Mouse (Mus musculus): ENCODE results near the gene Ccdc50. TPM values are rescaled to one million over a fixed set of nuclear protein-coding genes. Genes with fewer than 3 reads are reported as not detected.

The Ccdc50 gene
- total RNA-seq, 2 experiments from 2014 or later, result 40.5 to 42.3 TPM

DNA sequence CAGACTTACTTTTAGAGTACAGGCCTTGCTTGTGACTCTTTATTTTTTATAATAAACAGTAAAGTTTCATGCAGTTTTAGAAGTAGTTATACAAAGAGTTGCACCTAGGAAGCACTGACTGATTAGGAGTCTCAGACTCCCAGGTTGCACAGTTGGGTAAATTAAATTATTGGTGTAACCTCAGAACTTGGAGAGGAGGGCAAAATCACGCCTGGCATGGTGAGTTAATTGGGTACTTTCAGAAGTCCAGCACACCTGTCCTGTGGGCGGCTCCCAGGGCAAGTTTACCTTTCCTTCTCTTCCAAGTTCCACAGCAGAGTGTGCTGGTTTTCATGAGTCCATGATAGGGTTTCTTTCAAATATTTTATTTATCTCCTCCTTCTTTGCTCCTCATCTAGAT is 3.2 kb downstream of the Ccdc50 start:
- intact Hi-C loops (cut with DNase I), result no loop called here
- DNase-seq (ENCODE audit: low spot score), result no peak

GRCm38 (mm10) chr16:27395251-27396037 is 6.8 kb downstream of the Ccdc50 start:
- DNase-seq (ENCODE audit: low spot score), result no peak
- intact Hi-C loops (cut with DNase I), result no loop called here

GRCm38 (mm10) chr16:27396951-27397350 is 8.3 kb downstream of the Ccdc50 start:
- intact Hi-C loops (cut with DNase I), result no loop called here
- DNase-seq (ENCODE audit: low spot score), result no peak

DNA sequence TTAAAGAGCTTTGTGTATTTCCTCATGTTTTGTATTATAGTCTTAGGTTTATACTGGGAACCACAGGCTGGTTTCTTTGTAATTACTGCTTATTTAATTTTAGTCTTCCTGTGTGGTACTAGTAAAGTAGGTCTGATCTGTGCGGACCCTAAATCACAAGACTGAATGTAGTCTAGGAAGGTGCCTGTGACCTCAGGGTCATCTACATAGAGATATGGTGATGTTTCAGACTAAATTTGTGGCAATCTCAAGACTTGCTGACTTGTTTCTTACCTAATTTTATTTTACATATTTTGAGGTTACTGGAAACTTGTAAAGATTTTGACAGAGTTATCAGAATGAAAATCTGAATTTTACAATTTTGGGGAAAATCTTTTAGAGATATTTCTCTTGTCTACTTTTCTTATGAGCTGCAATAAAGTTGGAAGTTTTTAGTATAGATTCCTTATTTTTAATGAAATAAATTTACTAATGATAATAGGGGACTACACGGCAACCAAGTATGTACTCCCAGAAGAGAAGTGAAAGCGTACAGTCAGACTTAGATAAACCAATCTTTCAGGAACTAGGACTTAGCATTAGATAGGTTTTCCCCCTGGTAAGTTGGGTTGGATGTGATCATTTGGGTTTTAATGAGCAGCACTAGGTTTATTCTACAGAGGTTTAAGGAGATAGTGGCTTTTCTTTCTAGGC is 10.5 kb downstream of the Ccdc50 start:
- DNase-seq (ENCODE audit: low spot score), result no peak
- intact Hi-C loops (cut with DNase I), result no loop called here

GRCm38 (mm10) chr16:27399719-27400253 is 11.1 kb downstream of the Ccdc50 start:
- intact Hi-C loops (cut with DNase I), result no loop called here
- DNase-seq (ENCODE audit: low spot score), result no peak

- intact Hi-C loops (cut with DNase I), result no loop called here
- DNase-seq (ENCODE audit: low spot score), result no peak
Observed at GRCm38 (mm10) chr16:27401579-27401978, 12.9 kb downstream of the Ccdc50 start.

DNA sequence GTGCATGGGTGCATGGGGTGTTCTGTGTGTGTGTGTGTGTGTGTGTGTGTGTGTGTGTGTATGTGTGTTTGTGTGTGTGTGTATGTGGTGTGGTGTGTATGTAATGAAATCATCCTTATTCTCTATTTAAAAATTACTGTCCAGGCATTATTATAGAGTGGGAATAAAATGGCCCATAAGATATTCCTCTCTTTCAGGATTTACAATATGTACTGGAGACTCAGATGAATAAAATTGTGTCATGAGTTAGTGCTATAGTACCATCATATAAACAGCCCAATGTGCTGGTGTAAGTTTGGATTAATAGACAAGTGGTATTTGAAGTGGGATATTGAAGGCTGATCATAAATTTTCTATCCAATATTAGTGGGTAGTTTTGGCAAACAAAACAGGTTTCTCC is 15.4 kb downstream of the Ccdc50 start:
- no peak for DNase-seq (ENCODE audit: low spot score)
- intact Hi-C loops (cut with DNase I), result no loop called here

- no peak for DNase-seq (ENCODE audit: low spot score)
Observed at GRCm38 (mm10) chr16:27416937-27417584, 28.4 kb downstream of the Ccdc50 start.

DNA sequence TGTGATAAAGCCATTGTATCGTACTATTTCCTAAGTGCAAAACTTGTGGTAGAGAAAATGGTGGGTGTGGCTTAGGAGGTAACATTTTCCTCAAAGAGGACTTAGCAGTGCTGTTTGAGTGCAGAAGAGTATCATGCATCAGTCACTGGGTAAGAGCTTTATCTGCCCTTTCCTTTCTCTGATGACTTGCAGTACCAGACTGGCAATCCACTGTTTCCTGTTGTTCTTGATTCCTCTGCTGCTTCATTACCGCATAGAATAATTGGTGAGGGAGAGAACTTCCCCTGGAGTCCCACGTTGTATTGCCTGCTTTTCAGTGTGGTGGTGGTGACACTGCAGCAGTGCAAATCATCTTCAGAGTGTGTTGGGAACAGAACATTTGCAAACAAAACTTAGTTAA is 29.0 kb downstream of the Ccdc50 start:
- DNase-seq (ENCODE audit: low spot score), result no peak
- intact Hi-C loops (cut with DNase I), result no loop called here

More at GRCm38 (mm10) chr16:27416937-27417584, 28.4 kb downstream of the Ccdc50 start:
- intact Hi-C loops (cut with DNase I), result no loop called here

DNA sequence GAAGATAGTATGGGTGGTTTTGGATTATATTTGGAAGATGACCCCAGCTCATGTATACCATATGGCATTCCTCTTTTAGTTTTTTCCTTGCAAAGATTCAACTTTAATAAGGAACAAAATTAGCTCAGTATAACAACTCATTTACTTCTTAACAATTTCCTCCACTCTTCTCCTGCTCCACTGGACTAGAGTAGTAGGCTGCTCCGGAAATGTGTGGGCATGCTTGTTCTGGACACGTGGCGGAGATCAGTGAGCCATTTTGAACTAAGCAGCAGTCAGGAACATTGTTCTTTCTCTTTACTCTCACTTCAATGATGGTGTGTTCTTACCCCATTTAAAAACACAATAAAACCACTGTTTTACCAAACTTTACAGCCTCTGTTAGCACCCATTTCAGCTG is 32.3 kb downstream of the Ccdc50 start:
- intact Hi-C loops (cut with DNase I), result no loop called here
- no peak for DNase-seq (ENCODE audit: low spot score)

DNA sequence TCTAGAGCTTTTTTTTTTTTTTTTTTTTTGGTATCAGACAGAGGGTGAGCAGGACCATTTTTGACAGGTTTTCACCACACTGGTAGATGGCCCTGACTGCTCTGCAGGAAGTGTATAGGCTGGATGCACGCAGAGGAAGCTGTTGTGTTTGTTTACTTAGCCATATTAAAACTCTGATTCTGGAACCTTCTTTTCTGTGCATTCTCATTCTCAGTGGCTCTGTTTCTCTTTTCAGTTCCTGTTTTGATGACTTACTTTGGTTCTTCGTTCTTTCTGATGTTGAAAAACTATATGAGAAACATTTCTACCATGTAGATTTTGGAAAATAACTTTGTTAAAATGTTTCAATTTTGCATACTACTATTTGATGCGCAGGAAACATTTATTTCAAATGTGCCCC is 46.4 kb downstream of the Ccdc50 start:
- intact Hi-C loops (cut with DNase I), result no loop called here
- DNase-seq (ENCODE audit: low spot score), result no peak

GRCm38 (mm10) chr16:27443941-27444340 is 55.3 kb downstream of the Ccdc50 start:
- DNase-seq (ENCODE audit: low spot score), result no peak
- intact Hi-C loops (cut with DNase I), result no loop called here

- intact Hi-C loops (cut with DNase I), result no loop called here
- DNase-seq (ENCODE audit: low spot score), result no peak
Observed at GRCm38 (mm10) chr16:27449360-27449759, 60.7 kb downstream of the Ccdc50 start.

DNA sequence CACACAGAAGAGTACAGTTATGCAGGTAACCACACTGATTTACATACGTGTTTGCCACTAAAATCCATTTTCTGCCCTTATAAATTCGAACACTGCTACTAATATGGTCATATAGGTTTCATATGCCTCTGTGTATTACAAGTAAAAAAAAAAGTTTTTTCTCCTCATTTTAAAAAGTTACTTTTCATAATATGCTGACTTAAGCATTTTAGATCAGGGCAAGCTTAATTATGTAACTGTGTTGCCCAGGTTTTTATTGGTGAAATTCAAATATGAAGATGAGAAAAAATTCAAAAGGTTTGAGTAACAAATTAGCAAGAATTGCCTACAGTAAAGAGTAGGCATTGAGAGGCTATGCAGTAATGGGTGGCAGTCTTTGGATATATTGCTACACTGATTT is 62.0 kb downstream of the Ccdc50 start:
- DNase-seq (ENCODE audit: low spot score), result no peak
- intact Hi-C loops (cut with DNase I), result no loop called here

DNA sequence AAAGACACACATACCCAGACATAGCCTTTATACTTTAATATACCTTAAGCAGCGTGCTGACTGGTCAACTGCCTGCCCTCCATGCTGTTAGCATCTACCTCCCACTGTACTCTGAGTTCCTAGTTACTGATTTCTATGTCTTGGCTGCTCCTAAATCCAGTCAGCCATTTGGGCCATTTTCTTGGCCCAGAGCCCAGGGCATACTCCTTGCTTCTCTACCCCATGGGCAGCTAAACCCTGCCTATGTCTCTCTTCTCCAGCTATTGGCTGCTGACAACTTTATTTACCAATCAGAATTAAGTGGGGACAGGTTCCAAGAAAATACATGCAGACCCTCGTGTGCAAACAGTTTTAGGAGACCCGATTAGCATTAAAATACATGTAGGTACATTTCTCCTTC is 64.7 kb downstream of the Ccdc50 start:
- intact Hi-C loops (cut with DNase I), result no loop called here
- no peak for DNase-seq (ENCODE audit: low spot score)

GRCm38 (mm10) chr16:27453823-27454222 is 65.2 kb downstream of the Ccdc50 start:
- intact Hi-C loops (cut with DNase I), result no loop called here
- no peak for DNase-seq (ENCODE audit: low spot score)

GRCm38 (mm10) chr16:27457273-27457672 is 68.6 kb downstream of the Ccdc50 start:
- DNase-seq (ENCODE audit: low spot score), result peak; percentile 6
- intact Hi-C loops (cut with DNase I), result loop anchor here (5.0 kb wide), 1 partner anchor 315 kb away; no protein-coding TSS in a partner anchor

DNA sequence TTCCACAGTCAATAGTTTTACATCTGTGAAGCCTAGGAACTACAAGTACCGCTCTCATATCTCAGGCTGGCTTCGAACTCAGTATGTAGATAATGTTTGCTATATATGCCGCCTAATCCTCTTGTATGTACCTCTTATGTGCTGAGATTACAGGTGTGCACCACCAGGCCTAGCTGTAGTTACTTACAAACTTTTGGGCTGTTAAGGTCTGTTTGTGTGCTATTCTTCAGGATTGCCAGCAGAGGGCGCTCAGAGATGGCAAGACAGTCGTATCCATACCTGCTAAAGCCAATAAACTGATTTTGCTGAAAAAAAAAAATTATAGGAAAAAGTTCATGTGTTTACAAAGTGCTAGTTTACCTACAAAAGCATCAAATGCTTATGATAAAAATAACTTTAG is 80.1 kb downstream of the Ccdc50 start:
- DNase-seq (ENCODE audit: low spot score), result no peak
- intact Hi-C loops (cut with DNase I), result loop anchor here (2.0 kb wide), 1 partner anchor 1022 kb away; no protein-coding TSS in a partner anchor

DNA sequence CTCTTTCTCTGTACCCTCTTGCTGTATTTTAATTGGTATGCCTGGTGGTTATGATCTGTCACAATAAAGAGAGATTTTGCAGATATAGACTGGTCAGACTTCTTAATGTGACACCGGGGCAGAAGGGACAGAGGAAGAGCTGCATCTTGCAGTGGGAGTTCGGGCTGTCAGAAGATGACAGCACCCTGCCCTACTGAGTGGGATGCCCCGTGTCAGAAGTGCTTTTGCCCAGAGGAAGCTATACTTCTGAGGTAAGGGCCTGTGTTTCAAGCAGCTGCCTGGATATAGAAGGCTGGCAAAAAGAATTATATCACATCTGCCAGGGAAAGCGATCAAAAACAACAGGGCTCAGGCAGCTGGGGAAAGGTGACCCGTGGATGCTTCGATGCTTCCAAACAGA is 82.7 kb downstream of the Ccdc50 start:
- intact Hi-C loops (cut with DNase I), result no loop called here

GRCm38 (mm10) chr16:27483834-27484233 is 95.2 kb downstream of the Ccdc50 start:
- intact Hi-C loops (cut with DNase I), result no loop called here
- no peak for DNase-seq (ENCODE audit: low spot score)

More for the DNA sequence above, 82.7 kb downstream of the Ccdc50 start:
- DNase-seq (ENCODE audit: low spot score), result no peak
